Mouse (Mus musculus): ENCODE results near the gene Retreg2.

GRCm38 (mm10) chr1:75136293-75136692 lies 6.3 kb upstream of the Retreg2 start:
- TF ChIP-seq CTCF (IDR thresholded peaks at IDR 0.05; ENCODE audit: control insufficient read depth, insufficient read depth, low read length) (no peak), POLR2A (IDR thresholded peaks at IDR 0.05; ENCODE audit: borderline replicate concordance, control insufficient read depth, low read depth, low read length) (no peak)

Data from bone marrow, adult 2 months (tissue).